Mouse (Mus musculus): ENCODE measurements around the gene Fzr1. TPM values are rescaled to one million over a fixed set of nuclear protein-coding genes. Genes with fewer than 3 reads are reported as not detected.

The Fzr1 gene
- polyA plus RNA-seq, 1 experiment from 2014 or later, result 85.7 TPM

DNA sequence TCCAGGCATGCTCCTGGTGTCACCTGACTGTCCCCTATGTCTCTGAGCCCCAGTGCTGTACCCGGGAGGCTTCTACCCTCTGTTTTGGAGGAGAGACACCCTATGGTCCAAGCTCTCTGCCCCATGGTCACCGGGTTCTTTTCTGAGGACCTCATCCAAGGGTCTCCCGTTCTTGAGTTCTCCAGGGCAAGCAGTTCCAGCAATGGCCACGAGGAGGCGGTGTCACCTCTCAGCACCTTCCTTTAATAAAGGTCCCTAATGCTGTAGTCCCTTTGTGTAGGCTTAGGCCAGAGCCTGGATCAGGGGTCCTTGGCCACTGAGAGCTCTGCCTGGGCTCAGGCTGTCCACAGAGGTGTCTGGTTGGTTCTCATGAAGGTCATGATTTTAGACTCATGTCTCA is 16.8 kb upstream of the Fzr1 start:
- 0 out of 2 replicates have a peak overlapping the region, but pooled peaks have one; percentile 18 for H3K4me2 ChIP-seq (replicated peaks)
- H3K36me3 ChIP-seq, result peaks cover 8% of the 10 kb centered on the region
- H3K9ac ChIP-seq, result no peak overlapping the region
- WGBS, result 24% methylated on average over 5 of the region's 5 CpGs
- peaks cover 18% of the 10 kb centered on the region for H3K4me1 ChIP-seq (replicated peaks)
- H3K4me3 ChIP-seq (replicated peaks), result no peak overlapping the region
- no peaks in the 10 kb centered on the region for H3K27me3 ChIP-seq (replicated peaks)
- no peak for ATAC-seq
- no peak overlapping the region for H3K27ac ChIP-seq
- no peaks in the 10 kb centered on the region for H3K9me3 ChIP-seq

DNA sequence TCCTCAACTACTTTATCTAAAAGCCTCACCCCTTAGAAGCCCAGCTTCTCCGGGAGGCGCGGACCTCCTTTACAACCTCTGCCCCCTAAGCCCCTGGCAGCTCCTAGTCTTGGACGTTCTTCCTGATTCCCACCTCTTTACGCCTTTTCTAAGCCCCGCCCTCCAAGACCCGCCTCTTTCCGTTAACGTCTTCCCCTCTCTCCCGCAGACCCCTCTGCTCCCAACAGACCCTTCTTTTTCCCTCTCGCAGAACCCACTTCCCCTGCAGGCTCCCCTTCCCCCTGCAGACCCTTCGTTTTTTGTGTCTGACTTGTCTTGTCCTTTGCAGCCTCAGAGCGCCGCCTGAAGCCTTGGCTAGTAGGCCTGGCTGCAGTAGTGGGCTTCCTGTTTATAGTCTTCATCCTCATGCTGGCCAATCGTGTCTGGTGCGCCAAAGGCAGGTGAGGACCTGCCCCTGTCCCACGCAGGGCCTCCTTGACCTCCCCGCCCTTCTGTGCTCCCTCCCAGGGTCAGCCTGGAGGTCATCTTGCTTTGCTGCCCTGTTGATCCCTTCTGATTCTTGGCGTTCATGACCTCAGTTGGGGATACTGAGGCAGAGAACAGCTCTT is 15.2 kb upstream of the Fzr1 start:
- Histone ChIP-seq H3K36me3 (0 out of 2 replicates have a peak, but pooled peaks cover under 1% of the 10 kb centered on the region), H3K27ac (peak overlapping the region; percentile 84), H3K4me2 (replicated peaks) (peak overlapping the region; percentile 74), H3K9me3 (no peaks in the 10 kb centered on the region), H3K4me1 (replicated peaks) (peaks cover 23% of the 10 kb centered on the region), H3K4me3 (replicated peaks) (peak overlapping the region; percentile 46), H3K27me3 (replicated peaks) (no peaks in the 10 kb centered on the region), H3K9ac (peak overlapping the region; percentile 40)
- WGBS, result 1% methylated on average over 19 of the region's 19 CpGs
- peak; percentile 41 for ATAC-seq

DNA sequence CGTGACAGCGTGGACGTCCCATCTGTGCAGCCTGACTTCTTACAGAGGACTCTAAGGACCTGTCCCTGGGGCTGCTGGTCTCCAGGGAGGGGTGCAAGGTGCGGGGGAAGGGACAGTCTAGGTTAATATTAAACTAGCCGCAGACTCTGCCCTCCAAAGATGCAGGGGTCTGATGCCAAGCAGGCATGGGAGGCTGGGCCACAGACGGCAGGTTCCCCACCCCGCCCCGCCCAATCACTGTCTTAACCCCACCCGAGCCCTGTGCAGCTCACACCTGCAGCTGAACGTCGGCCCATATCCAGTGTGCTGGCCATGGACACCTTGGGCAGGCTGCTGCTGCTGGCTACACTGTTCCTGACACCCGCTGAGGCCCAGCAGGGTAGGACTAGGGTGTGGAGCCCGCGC is 14.5 kb upstream of the Fzr1 start, which contains the start of gene Smim24:
Smim24 (plus strand) TSS at position 271 of the 405 bp plus-strand sequence.
- Histone ChIP-seq H3K4me3 (replicated peaks) (peak within 1 kb of the TSS; percentile 46), H3K4me2 (replicated peaks) (peak within 1 kb of the TSS; percentile 74), H3K27ac (peak within 1 kb of the TSS; percentile 84), H3K27me3 (replicated peaks) (no peaks in the 10 kb centered on the region), H3K9me3 (no peaks in the 10 kb centered on the region), H3K4me1 (replicated peaks) (peaks cover 20% of the 10 kb centered on the region), H3K36me3 (peaks cover 9% of the 10 kb centered on the region), H3K9ac (peak within 1 kb of the TSS; percentile 40)
- 44% methylated on average over 14 of the region's 14 CpGs for WGBS
- ATAC-seq, result peak; percentile 86

DNA sequence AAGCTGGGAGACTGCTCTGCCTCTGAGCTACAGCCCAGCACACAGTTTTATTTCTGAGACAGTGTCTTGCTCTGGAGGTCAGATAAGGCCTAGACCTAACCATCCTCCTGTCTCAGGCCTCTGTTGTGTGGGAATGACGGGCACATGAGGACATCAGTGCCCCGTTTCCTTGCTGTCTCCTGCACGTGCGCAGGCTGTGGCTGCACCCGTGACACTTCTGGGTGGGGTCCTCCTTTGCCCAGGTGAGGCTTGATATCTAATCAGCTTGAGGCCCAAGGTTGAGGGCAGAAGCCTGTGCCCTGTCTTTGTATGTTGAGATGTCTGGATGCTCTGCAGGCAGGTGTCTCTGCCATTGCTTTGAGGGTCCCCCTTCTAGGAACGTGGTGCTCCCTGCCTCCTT is 14.0 kb upstream of the Fzr1 start:
- Histone ChIP-seq H3K27me3 (replicated peaks) (no peaks in the 10 kb centered on the region), H3K4me3 (replicated peaks) (no peak overlapping the region), H3K9ac (peak overlapping the region; percentile 26; the same call in 1 of the 2 replicates), H3K4me2 (replicated peaks) (peak overlapping the region; percentile 74), H3K4me1 (replicated peaks) (peaks cover 20% of the 10 kb centered on the region), H3K36me3 (peaks cover 14% of the 10 kb centered on the region), H3K9me3 (no peaks in the 10 kb centered on the region), H3K27ac (peak overlapping the region; percentile 84)
- ATAC-seq, result peak; percentile 78
- WGBS, result 65% methylated on average over 6 of the region's 6 CpGs

DNA sequence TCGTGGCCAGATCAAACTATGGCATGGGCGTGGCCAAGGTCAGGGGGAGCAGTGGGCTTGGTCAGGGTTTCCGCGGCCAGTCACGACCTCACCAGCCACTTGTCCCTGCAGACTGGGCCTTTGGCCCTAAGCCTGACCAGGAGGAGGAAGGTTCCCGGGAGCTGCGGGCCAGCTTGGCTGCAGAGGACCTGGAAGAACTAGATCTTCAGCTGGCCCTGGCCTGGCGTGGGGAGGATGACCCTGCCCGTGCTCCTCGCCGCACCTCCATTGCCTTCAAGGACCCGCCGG is 12.3 kb upstream of the Fzr1 start:
- Histone ChIP-seq H3K4me3 (replicated peaks) (no peak overlapping the region), H3K4me1 (replicated peaks) (peaks cover 23% of the 10 kb centered on the region), H3K36me3 (peaks cover 24% of the 10 kb centered on the region), H3K9ac (no peak overlapping the region), H3K9me3 (no peaks in the 10 kb centered on the region), H3K4me2 (replicated peaks) (no peak overlapping the region), H3K27me3 (replicated peaks) (no peaks in the 10 kb centered on the region), H3K27ac (no peak overlapping the region)
- WGBS, result 88% methylated on average over 13 of the region's 13 CpGs
- ATAC-seq, result no peak

DNA sequence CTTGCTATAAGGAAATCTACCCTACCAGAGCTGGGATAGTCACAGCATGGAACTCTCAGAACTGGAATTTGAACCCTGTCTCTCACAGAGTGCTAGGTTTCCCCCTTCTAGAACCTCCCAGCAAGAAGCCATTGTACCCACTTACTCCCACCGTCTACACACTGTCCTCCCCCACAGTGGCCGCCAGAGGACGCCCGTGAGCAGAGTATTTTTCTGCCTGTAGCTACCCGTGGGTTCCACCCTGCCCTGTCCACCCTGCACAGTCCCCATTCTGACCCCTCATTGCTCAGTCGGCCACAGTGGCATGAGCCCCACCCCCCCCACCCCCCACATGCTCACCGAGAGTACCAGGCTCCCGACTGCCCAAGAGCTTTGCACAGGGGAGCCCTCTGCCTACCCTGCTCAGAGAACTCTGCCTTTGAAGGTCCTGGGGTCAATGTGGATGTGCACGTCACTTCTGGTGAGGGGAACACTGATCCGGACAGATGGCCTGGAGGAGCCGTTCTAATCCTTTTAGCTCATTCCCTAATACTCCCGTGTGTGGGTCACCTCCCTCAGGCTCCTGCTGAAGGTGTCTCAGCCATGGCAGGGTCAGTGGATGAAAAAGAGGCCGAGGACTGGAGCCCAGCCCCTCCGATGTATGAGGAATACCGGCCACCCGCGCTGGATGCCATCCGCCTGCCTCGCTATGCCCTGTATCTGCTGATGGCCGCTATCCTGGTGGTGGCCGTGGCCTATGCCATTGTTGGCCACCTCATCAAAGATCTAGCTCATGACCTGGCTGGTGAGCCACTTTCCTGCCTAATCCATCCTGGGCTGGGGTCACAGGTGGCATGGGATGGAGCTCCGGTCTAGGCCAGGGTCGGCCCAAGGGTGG is 11.7 kb upstream of the Fzr1 start:
- no peaks in the 10 kb centered on the region for H3K9me3 ChIP-seq
- no peak for ATAC-seq
- no peak overlapping the region for H3K4me3 ChIP-seq (replicated peaks)
- H3K27ac ChIP-seq, result 0 out of 2 replicates have a peak overlapping the region, but pooled peaks have one; percentile 4
- peak overlapping the region; percentile 5; the same call in 1 of the 2 replicates for H3K9ac ChIP-seq
- no peak overlapping the region for H3K4me2 ChIP-seq (replicated peaks)
- H3K36me3 ChIP-seq, result peaks cover 24% of the 10 kb centered on the region
- peaks cover 29% of the 10 kb centered on the region for H3K4me1 ChIP-seq (replicated peaks)
- WGBS, result 62% methylated on average over 23 of the region's 23 CpGs
- no peaks in the 10 kb centered on the region for H3K27me3 ChIP-seq (replicated peaks)

DNA sequence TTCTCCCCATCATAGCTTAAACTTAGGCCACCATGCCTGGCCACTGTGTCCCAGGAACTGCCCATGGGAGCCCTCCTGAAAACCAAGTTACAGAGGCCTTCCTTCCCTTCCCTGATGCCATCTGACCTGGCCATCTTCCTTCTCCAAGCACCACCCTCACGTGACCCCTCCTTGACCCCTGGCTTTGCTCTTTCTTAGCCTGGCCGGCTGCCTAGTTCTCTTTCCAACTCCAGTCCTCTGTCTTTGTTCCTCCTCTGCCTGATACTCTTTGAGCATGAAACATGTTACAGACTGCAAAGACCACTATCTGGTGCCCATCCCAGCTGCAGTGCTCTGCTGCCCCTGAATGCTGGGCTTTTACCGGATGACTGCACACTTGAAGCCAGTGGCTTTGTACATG is 11.1 kb upstream of the Fzr1 start:
- H3K27ac ChIP-seq, result 0 out of 2 replicates have a peak overlapping the region, but pooled peaks have one; percentile 4
- H3K9ac ChIP-seq, result peak overlapping the region; percentile 5; the same call in 1 of the 2 replicates

DNA sequence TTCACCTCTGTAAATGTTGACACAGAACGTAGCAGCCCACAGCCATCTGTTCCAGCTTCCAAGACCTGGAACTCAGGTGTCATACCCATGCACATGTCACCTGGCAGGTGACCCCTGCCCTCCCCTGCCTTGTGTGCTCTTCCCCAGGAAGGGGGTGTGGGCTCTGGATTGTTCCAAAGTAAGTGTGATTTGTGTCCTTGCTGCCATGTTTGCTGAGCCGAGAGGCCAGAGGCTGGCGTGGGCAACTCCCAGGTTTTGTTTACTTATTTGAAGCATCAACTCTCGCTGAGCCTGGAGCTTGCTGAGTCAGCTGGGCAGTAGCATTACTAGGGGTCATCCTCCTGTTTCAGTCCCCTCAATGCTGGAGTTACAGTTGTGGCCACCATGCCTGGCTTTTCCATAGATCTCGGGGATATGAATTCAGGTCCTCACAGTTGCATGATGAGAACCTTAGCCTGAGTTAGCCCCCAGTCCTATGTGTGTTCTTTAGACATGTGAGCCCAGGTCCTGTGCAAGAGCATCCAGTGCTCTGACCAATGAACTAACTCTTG is 10.3 kb upstream of the Fzr1 start, which contains the start of gene Gm48552:
Gm48552 (plus strand) TSS at position 501 of the 551 bp plus-strand sequence.
- ATAC-seq, result no peak
- peaks cover 24% of the 10 kb centered on the region for H3K36me3 ChIP-seq
- no peak within 1 kb of the TSS for H3K4me2 ChIP-seq (replicated peaks)
- H3K9me3 ChIP-seq, result no peaks in the 10 kb centered on the region
- H3K4me1 ChIP-seq (replicated peaks), result peaks cover 25% of the 10 kb centered on the region
- peak within 1 kb of the TSS; percentile 4; the same call in 1 of the 2 replicates for H3K27ac ChIP-seq
- peak within 1 kb of the TSS; percentile 5; the same call in 1 of the 2 replicates for H3K9ac ChIP-seq
- H3K4me3 ChIP-seq (replicated peaks), result no peak within 1 kb of the TSS
- no peaks in the 10 kb centered on the region for H3K27me3 ChIP-seq (replicated peaks)
- 58% methylated on average over 5 of the region's 5 CpGs for WGBS

More for the DNA sequence above, 11.1 kb upstream of the Fzr1 start:
- Histone ChIP-seq H3K9me3 (no peaks in the 10 kb centered on the region), H3K4me1 (replicated peaks) (peaks cover 31% of the 10 kb centered on the region), H3K36me3 (peaks cover 24% of the 10 kb centered on the region), H3K27me3 (replicated peaks) (no peaks in the 10 kb centered on the region), H3K4me2 (replicated peaks) (no peak overlapping the region), H3K4me3 (replicated peaks) (no peak overlapping the region)
- no peak for ATAC-seq
- WGBS, result 58% methylated on average over 3 of the region's 3 CpGs

DNA sequence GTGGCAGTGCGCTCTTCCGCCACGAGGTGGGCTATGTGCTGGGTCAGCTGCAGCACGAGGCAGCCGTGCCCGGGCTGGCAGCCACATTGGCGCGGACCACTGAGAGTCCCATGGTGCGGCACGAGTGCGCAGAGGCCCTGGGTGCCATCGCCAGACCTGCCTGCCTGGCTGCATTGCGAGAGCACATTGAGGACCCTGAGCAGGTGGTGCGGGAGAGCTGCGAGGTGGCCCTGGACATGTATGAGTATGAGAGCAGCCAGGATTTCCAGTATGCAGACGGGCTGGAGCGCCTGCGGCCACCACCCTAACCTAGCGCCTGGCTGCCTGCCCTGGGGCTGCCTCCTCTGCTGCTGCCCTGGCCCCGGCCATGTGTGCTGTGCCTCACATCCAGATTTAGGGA is 9.4 kb upstream of the Fzr1 start:
- Histone ChIP-seq H3K4me3 (replicated peaks) (no peak overlapping the region), H3K4me2 (replicated peaks) (no peak overlapping the region), H3K36me3 (peaks cover 24% of the 10 kb centered on the region), H3K4me1 (replicated peaks) (peaks cover 21% of the 10 kb centered on the region), H3K9ac (no peak overlapping the region), H3K27me3 (replicated peaks) (no peaks in the 10 kb centered on the region), H3K27ac (no peak overlapping the region), H3K9me3 (no peaks in the 10 kb centered on the region)
- WGBS, result 94% methylated on average over 20 of the region's 20 CpGs
- ATAC-seq, result no peak

DNA sequence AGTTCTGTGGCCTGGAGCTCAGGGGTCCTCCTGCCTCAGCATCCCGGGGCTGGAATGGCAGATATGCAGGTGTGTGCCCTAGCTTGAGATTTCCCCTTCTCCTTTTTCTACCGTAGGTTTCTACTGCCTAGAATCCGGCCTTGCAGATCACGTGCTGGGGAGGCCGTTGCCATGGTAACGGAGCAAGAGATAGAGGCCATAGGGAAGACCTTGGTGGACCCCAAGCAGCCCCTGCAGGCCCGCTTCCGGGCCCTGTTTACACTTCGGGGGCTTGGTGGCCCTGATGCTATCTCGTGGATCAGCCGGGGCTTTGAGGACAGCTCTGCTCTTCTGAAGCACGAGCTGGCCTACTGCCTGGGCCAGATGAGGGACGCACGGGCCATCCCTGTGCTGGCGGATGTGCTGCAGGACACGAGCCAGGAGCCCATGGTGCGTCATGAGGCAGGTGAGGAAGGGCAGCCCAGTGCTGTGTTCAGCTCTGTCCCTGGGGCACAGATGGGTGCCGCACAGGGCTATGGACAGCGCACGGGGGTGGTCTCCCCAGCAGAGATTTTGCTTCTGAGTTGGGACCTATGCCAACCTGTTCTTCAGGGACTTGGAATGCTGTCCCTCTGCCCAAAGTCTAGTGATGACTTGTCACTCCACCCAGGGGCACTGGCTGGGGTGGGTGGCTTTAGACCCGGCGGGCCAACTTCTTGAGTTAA is 7.4 kb upstream of the Fzr1 start:
- Histone ChIP-seq H3K4me2 (replicated peaks) (peak overlapping the region; percentile 84), H3K27me3 (replicated peaks) (no peaks in the 10 kb centered on the region), H3K9ac (peak overlapping the region; percentile 69; the same call in 1 of the 2 replicates), H3K9me3 (no peaks in the 10 kb centered on the region), H3K4me1 (replicated peaks) (peaks cover 17% of the 10 kb centered on the region), H3K4me3 (replicated peaks) (peak overlapping the region; percentile 76), H3K27ac (no peak overlapping the region), H3K36me3 (peaks cover 24% of the 10 kb centered on the region)
- no peak for ATAC-seq
- WGBS, result 67% methylated on average over 22 of the region's 22 CpGs

DNA sequence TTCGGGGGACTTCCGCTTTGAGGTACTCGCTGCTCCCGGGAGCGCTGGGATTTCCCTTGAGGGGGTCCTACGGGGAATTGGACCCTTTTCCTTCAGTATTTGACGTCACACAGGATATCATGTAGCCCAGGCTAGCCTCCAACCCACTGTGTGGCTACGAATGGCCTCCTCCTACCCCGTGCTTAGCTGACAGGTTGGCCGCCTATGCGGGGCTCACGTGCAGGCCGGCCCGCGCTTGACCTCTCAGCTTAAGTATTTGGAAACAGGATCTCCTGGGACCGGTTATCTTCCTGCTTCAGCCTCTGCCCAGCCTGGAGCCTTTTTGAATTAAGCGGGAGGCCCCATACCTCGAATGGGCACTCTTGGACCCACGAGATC is 6.3 kb upstream of the Fzr1 start:
- Histone ChIP-seq H3K4me2 (replicated peaks) (peak overlapping the region; percentile 84), H3K36me3 (peaks cover 24% of the 10 kb centered on the region), H3K9ac (peak overlapping the region; percentile 69), H3K4me1 (replicated peaks) (peaks cover 15% of the 10 kb centered on the region), H3K9me3 (no peaks in the 10 kb centered on the region), H3K4me3 (replicated peaks) (peak overlapping the region; percentile 76), H3K27me3 (replicated peaks) (no peaks in the 10 kb centered on the region), H3K27ac (peak overlapping the region; percentile 69)
- under 1% methylated on average over 19 of the region's 19 CpGs for WGBS
- ATAC-seq, result peak; percentile 35

Data from intestine, embryonic 15.5 days (tissue).